Mouse (Mus musculus) adrenal gland, adult 8-10 months (tissue): ENCODE measurements around the gene Nectin4. TPM values are rescaled to one million over a fixed set of nuclear protein-coding genes. Genes with fewer than 3 reads are reported as not detected.
"Not testable (repeated sequence)": the region's sequence is repeated elsewhere in the genome, so short reads cannot be mapped to it uniquely, and the experiment has no call there.

ENCODE experiments used
- DNase-seq: peaks from one replicate; pipeline ENCODE4 v3.0.0; 2022
- total RNA-seq, 4 experiments: library from RNA; stranded (reverse); gene quantifications; 2 replicates each; pipeline ENCODE4 v1.2.4; 2022

Nectin4 gene
- under 1 TPM; 0.10 to 0.54 (median 0.31) TPM for total RNA-seq

DNA sequence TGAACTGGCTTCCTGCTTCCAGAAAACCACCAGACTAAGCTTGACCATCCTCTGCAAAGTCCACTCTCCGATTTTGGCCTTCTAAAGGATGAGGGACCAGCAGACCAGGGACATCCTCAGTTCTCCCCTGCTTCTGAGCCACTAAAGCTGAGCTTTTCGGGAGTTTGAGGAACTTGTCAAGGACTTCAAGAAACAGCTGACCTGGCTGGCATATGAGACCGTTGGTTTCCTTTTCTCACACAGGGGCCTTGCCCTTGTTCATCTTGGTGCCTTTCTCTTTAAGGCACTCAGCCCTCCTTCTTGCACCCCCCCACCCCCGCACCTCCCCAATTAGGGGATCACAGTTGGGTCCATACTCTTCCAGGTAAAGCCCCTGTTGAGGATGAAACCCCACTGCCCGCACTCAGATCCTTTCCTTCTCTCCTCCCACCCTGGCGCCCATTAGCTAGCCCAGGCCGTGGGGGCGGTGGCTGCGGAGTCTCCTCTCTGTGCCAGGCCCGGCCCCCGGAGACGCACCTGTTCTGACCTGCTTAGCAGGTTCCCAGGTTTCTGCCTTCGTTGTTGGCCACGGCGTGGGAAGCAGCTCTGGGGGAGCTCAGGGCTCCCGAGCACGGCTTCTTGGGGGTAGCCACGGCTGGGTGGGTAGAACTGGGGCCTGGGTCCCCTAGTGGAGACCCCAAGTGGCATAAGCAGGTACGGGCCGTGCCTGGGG is at the start of gene Nectin4:
Gene Nectin4, plus strand, starts transcription at position 255 of the 712 bp plus-strand sequence.
- no peak for DNase-seq

DNA sequence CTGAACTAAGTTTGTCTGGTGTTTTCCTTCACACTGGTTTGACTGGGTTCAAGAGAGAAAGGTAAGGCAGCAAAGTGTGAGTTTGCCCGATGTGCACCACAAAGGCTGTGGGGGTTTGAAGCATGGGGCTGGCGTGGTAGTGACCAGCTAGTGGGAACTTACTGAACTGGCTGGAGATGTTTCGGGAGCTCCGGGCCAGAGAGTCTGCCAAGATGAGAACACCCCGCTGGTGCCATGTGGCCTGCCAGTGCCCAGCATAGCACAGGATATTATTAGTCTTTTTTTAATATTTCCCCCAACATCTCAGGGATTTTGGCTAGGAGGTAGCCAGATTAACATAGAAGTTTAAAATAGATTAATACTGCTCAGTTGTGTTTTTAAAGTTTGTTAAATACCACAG is 49.7 kb upstream of the Nectin4 start:
- DNase-seq = no peak

DNA sequence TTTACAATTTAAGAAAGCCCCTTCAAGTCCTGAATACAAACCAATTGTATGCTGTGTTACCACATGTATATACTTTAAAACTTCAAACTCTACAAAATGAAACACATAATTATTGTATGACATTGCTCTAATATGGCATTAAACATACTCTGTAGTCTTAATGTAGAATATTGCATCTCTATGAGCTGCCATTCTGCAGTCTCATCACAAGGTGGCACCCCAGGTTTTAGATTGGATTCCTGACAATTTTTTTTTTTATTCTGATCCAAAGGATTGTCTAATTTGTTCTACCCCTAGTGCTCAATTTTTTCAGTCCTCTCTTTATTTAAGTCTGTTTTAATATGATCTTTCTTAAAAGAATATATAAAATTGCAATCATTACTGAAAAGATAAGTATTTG is 48.5 kb upstream of the Nectin4 start:
- DNase-seq = no peak

DNA sequence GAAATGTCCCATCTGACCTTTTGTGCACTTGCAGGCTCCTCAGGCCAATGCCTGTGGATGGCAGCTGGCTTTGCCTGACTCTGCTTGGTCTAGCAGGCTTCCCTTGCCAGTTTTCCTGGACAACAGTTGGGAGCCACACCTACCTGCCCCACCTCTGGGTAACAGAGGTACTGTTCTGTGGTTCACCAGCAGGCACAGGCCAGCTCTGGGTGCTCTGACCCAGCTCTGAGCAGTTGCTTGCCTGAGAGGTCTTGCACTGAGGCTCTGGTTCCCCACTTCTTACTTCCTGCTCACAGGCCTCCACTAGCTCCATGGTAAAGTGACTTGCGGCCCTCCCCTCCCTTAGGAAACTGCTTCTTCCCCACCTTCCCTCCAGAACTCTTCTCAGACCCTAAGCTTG is 47.9 kb upstream of the Nectin4 start:
- no peak for DNase-seq

DNA sequence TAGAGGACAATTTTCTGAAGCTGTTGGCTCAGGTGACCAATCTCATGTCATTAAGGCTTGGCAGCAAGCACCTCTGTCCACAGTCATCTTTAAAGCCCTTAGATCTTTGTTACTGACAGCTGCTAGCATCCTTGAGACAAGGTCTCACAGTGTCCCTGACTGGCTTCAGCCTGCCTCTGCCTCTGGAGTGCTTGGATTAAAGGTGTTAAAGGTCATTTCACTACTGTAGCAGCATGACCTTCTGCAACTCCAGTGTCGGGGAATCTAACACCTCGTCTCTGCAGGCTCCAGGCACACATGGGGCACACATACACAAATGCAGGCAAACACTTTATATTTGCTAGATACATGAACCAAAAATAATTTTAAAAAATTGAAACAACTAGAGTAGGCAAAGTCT is 44.3 kb upstream of the Nectin4 start:
- DNase-seq = no peak

DNA sequence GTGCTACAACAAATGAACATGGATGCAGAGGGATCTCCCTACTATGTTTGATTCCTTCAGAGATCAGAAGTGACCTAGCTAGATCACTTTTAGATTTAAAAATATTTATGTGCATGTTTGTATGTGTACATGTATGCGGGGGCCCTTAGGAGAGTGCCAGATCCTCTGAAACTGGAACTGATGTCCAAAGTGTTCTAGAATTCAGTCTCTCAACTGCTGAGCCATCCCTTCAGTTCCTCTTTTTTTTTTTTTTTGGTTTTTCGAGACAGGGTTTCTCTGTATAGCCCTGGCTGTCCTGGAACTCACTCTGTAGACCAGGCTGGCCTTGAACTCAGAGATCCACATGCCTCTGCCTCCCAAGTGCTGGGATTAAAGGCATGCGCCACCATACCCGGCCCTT is 43.3 kb upstream of the Nectin4 start:
- DNase-seq = not testable (repeated sequence)

DNA sequence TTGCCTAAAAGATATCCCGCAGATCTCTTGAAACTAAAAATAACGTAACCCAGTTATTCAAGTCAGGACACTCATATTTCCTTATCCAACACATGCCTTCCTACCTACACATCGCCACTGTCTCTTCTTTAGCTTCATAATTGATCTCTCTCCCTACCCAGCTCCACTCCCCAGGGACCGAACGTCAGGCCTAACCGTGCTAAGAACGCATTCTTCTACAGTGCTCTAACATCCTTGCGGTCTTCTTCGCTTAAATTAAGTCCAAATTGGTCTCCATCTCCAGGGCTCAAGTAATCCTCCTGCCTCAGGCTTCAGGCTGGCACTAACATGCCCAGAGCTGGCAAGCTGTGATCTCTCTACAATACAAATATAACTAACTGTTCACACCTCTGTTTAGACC is 41.7 kb upstream of the Nectin4 start:
- DNase-seq = no peak

DNA sequence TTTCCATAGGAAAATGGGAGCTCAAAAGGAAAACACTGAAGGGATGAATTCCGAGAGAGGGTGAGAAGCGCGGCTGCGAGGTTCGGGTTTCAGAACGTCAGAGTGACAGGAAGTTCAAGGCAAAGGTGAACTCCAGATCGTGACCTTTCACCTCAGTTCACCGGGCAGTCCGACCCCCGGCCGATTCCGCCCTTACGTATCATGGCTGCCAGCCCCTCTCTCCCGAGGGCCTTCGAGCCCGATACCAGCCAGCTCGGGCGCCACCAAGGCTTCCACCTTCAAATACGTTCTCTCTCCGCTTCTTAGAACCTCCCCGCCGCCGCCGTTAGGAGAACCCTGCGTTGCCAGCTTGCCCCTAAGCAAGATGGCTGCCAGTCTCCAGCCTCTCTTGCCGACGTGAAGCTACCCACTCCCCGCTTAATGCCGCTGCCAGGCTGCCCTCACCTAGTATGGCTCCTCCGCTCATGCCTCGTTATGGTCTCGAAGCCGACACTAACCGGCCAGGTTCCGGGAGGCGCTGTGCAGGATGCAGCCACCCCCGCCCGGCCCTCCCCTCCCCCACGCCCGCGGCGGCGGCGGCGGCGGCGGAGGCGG is 41.0 kb upstream of the Nectin4 start, which contains the start of gene Dedd:
Gene Dedd, plus strand, starts transcription at position 307 of the 594 bp plus-strand sequence.
- DNase-seq = peak; percentile 94

DNA sequence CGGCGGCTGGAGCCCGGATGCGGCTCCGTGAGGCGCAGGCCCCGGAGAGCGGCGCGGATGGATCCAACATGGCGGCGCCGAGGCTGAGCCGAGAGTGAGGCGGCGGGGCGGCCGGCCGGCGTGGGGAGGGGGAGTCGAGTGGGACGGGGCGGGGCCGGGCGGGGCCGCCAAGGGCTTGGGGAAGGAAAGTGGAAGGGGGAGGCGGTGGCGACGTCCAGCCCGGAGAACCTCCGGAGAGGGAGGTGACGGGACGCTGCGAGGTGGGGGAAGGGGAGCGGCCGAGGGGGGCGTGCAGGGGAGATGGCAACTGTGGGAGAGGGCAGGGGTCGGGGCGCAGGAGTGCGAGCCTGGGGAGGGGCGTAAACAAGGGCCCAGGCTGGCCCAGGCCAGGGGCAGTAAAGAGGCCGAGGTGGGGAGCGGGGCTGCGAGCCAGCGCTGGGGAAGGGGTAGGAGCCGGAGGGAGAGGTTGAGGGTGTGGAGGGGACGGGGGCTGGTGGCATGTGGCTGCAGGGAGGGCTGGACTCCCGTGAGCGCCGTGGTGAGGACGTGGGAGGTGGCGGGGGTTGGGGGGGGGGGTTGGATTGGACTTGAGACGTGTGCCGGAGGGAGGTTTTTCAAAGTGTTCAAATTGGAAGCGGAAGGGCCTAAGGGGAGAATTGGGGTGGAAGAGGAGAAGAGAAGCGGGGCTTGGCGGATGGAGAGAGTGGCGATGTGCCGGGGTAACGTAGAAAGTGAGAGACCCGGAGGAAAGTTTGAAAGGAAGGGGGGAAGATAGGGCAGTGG is 40.3 kb upstream of the Nectin4 start:
- DNase-seq = peak; percentile 69

DNA sequence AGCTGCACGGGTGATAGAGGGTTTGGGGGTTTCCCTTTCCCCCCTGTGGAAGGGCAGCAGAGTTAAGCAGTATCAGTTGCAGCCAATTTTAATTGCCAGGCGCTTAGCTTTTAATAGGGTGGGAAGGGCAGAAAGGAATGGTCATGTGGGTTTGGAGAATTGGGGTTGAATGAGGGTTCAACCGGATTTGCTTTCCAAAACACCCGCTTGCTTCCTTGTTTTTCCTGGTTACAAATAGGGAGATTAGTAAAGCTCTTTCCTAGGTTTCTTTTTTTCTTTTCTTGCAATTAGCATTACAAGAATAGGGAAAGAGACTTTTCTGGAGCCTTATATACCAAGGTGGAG is 39.7 kb upstream of the Nectin4 start:
- no peak for DNase-seq

DNA sequence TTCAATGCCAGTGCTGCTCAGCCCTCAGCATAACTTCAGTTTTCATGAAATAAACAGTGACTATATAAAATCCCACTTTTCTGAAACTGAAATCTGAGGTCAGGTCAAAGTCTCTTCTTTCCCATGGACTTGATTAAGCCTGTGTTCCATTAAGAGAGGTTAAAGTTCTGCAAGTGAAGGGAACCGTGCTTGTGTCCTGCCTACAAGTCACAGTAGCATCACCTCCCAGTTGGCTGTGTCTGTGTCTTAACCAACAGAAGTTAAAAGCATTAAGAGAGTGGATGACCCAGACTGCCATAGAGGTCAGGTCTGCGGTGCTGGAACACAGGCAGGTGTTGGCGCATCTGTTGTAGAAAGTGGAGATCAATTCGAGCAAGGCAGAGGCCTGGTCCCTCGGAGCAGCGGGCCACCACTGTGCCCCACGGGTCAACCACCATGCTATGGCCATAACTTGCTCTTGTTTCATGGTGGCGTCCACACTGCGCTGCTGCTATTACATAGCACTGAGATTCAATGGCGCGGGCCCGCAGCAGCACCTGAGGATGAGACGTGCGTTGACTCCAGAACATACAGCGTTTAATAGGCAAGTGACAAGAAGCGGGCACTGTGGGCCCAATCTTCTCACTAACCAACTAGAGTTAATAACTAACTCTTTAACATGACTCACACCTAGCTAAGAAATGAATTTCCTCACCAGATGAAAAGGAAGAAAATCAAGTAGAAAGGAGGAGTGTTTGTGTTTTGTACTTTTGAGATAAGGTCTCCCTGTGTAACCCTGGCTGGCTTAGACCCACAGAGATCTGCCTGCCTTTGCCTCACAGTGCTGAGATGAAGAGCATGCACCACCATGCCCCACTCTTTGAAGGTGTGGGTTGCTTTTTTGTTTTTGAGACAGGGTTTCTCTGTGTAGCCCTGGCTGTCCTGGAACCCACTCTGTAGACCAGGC is 27.4 kb upstream of the Nectin4 start:
- DNase-seq = no peak

DNA sequence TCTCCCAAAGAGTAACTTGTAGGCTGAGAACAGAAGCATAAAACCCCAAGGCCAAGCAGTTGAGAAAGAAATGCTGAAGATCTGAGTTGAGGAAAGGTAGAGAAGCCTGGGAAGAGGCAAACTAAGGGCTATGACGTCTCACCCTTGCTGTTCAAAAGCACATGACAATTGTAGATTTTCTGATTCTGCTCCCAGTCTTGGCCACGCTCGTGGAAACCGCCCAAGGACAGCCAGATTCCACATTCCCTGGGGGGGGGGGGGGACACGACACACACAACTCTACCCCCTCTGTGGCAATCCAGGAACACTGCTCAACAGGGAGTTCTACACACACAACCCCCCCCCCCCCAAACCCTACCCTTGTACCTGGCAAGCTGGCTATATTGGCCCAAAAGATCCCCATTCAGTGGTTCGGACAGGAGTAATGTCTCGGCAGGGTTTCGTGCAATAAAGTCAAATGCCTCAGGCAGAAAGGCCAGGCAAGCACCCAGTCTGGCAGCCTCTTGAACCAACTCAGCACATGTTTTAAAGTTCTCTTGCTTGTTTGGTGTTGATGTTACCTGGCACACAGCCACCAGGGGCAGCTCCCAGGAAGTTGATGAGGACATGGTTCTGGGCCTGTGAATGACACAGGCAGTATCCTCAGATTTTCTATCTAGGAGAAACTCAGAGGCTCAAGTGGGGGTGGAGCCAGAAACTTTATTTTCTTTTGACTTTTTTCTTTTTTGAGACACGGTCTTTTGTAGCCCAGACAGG is 25.8 kb upstream of the Nectin4 start:
- peak; percentile 48 for DNase-seq

DNA sequence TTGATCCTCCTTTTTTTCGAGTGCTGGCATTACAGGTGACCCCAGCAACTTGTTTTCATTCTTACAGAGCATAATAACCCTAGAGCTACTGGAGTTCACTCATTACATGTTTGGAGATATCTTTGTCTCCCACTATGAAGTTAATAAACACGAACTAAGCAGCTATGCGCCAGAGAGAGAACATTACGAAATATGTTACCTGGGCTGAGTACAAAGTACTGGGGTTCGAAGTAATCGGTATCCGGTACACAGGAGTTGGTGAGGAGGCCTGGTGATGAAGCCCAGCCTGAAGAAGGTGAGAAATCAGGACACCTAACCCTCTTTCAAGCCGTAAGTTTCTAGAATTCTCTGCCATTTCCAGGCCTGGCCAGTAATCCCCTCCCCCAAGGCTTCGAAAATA is 25.2 kb upstream of the Nectin4 start:
- DNase-seq = no peak

DNA sequence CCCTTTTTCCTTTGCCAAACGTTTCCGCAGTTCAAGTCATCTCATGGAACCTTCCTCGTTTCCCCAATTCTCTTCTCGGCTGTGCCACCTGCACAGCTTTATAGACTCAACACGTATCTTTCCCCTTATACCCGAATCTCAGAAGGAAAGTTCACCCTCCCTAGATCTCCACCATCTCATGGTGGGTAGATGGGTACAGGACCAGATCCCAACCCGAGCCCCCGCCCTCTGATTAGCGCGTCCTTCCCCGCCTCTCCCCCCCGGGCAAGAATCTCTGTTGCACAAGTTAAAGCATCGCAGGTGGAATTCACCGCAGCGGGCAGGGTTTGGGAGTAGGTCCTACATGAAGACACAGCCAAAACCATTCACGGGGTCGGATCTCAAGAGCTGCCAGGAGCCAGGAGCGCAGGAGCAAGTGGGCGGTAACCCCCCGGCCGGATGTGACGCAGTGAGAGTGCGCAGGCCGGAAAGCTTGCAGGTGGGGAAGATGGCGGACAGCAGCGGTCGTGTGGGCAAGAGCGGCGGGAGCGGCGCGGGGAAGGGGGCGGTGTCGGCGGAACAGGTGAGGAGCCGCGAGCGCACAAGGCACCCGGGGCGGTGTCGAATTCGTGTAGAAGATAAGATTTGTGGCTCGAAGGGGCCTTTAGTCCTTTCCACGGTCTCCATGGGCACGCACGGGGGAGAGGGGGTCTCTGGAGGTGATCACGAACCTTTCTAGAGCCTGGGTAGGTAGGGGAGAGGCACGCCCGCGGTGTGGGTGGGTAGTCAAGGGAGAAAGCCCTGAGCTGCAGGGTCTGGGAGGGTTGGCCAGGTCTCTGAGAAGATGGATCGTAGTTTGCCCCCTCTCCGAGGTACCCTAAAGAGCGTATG is 24.4 kb upstream of the Nectin4 start, which contains the start of the genes Nit1 and Pfdn2:
Gene Nit1, minus strand, starts transcription at position 422 of the 870 bp plus-strand sequence.
Gene Pfdn2, plus strand, starts transcription at position 446 of the 870 bp plus-strand sequence.
- DNase-seq = peak; percentile 89

DNA sequence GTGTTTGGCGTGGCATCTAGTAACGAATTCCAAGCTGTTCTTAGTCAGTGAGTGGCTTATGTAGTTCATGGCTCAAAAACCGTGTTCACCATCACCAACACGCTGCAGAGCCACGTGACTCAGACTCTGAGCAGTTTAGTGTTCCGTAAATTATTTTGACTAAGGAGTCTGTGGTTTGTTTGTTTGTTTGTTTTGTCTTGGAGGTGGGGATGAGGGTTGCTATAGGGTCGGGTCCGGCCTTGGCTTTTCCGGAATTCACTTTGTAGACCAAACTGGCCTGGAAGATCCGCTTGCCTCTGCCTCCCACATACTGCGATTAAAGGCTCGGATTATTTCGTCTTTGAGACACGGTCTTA is 23.8 kb upstream of the Nectin4 start:
- no peak for DNase-seq

DNA sequence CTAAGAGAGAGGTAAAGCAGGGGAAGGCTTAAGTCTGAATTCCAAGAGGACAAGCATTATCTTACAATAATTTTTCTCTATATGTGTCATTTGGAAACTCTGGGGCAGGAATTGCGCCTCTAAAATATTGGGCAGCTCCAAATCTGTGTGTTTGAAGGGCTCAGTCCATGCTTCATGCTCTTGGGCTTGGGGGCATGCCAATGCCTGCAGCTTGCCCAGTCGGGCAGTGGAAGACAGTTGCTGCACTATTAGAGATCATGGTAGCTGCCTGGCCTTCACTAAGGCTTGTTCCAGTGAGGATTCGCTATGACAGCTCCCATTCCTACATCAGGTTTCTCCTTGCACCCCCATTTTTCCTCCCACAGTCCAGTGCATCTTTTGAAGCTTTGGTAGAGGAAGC is 21.2 kb upstream of the Nectin4 start:
- no peak for DNase-seq

DNA sequence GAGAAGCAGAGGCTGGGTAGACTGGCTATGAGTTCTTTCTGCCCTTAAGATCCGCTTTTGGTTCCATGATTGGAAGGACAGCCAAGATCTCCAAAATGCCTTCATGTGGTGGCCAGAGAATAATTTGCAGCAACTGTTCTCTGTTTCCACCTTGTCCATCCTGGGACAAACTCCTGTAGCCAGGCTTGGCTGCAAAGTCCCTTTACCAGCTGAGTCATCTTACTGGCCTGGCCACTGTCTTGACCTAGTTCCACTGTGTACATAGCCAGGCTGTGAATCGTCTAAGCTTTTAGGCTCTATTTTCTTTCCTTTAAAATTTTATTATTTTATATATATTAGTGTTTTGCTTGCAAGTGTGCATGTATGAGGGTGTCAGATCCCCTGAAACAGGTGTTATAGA is 20.7 kb upstream of the Nectin4 start:
- DNase-seq = no peak

DNA sequence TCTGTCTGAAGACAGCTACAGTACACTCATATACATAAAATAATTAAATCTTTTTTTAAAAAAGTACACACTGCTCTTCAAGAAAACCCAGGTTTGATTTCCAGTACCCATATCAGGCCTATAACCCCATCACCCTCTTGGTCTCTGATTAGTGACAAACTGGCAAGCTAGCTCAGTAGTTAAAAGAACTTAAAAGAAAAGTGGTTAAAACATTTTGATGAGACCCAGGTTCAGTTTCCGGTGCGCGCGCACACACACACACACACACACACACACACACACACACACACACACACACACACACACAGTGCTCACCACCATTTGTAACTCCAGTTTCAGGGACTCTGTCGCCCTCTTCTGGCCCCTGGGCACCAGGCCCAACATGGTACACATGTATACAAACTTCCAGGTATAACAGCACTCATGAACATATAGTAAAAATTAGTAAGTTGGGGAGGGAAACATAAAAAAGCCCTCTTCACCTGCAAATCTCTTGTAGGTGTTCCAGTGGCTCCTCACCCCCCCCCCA is 14.0 kb upstream of the Nectin4 start:
- no peak for DNase-seq

DNA sequence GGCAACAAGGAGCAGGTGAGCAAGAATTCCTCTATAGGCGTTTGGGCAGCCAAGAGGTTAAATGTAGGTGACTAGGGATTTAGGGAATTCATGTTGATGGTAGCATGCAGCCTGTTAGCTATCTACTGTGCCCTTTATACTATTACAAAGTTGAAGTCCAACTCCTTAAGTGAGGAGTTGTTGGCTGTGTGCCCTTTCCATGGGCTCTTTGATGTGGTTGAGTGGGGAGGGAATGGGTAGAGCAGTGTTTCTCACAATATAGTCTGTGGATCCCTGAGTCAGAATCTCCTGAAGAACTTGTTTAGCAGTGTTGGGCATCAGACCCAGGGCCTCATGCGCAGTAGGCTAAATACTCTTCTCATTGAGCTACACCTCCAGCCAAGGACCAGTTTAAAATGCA is 13.1 kb upstream of the Nectin4 start:
- no peak for DNase-seq

DNA sequence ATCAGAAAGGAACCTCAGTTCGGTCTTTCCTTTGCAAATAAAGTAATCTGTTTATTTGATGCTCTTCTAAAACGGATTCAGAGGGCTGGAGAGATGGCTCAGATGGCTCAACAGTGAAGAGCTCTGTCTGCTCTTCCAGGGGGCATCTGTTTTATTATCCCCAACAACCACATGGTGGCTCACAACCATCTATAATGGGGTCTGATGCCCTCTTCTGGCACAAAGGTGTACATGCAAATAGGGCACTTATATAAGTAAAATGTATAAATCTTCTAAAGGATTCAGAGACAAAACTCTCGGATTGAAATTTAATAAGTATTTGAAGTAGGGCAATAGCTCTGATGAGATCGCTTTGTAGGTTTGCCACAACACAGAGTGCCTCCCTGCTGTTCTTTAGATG is 11.5 kb upstream of the Nectin4 start:
- no peak for DNase-seq
